Mouse (Mus musculus) testis, adult 2 months (tissue): ENCODE data around the gene Nr4a3. TPM values are rescaled to one million over a fixed set of nuclear protein-coding genes. Genes with fewer than 3 reads are reported as not detected.

Experiments
- H3K27ac ChIP-seq: fragments of 200-500 bp; 2 replicates; pipeline ENCODE4 v1.5.1; 2012; ENCODE audit warnings: low read depth, low read length; ENCODE audit not compliant: control insufficient read depth, insufficient read depth
- H3K27me3 ChIP-seq: fragments of 200-500 bp; 2 replicates; pipeline ENCODE4 v1.6.1; 2012; ENCODE audit warnings: mild to moderate bottlenecking, low read length, moderate library complexity; ENCODE audit not compliant: control insufficient read depth, insufficient read depth
- H3K36me3 ChIP-seq: fragments of 200-500 bp; 2 replicates; pipeline ENCODE4 v1.6.1; 2012; ENCODE audit warnings: mild to moderate bottlenecking, low read length; ENCODE audit not compliant: control insufficient read depth, insufficient read depth
- H3K4me1 ChIP-seq: fragments of 200-500 bp; 2 replicates; pipeline ENCODE4 v1.6.1; 2012; ENCODE audit warnings: low read length; ENCODE audit not compliant: control insufficient read depth, insufficient read depth
- H3K4me3 ChIP-seq: fragments of 200-500 bp; 2 replicates; pipeline ENCODE4 v1.5.1; 2012; ENCODE audit warnings: low read depth, mild to moderate bottlenecking, low read length, moderate library complexity, mixed read lengths; ENCODE audit not compliant: control insufficient read depth
- CTCF ChIP-seq: fragments of 200-500 bp; IDR thresholded peaks from 2 replicates; pipeline ENCODE4 v1.5.1; 2012; ENCODE audit warnings: low read depth, mild to moderate bottlenecking, inconsistent platforms, low read length, moderate library complexity; ENCODE audit not compliant: control insufficient read depth, insufficient read depth, insufficient replicate concordance
- POLR2A ChIP-seq: fragments of 200-500 bp; IDR thresholded peaks from 2 replicates; pipeline ENCODE4 v1.6.1; 2012; ENCODE audit warnings: low read depth, mild to moderate bottlenecking, inconsistent platforms, low read length, moderate library complexity; ENCODE audit not compliant: control insufficient read depth
- polyA plus RNA-seq: library from polyadenylated mRNA; depleted of rRNA; stranded (reverse); fragments of >200 nt; gene quantifications from 2 replicates; pipeline ENCODE4 v1.2.3, GENCODE M21; 2012; rRNA removed

Gene Nr4a3
- polyA plus RNA-seq, 1 experiment = 4.0 TPM

DNA sequence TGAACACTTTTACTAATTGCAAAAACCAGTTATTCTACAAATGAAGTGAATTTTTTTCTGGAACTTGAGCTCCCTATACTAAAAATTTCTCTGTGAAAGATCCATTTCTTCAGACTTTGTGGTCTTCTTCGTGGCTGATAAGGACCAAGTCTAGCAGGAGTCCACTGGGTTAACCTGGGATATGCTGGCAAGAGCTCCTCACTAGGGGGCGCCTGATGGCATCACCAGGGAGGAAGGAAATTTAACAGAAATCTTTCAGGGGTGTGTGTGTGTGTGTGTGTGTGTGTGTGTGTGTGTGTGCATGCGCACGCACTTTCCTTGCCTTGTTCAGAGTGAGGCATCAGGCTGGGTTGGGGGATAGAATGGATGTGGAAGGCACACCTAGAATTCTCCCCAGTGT is 71.2 kb downstream of the Nr4a3 start:
- TF ChIP-seq POLR2A (no peak), CTCF (no peak)
- Histone ChIP-seq H3K27me3 (no peaks in the 10 kb centered on the region), H3K4me3 (no peak overlapping the region), H3K27ac (no peak overlapping the region), H3K36me3 (no peaks in the 10 kb centered on the region), H3K4me1 (no peaks in the 10 kb centered on the region)

DNA sequence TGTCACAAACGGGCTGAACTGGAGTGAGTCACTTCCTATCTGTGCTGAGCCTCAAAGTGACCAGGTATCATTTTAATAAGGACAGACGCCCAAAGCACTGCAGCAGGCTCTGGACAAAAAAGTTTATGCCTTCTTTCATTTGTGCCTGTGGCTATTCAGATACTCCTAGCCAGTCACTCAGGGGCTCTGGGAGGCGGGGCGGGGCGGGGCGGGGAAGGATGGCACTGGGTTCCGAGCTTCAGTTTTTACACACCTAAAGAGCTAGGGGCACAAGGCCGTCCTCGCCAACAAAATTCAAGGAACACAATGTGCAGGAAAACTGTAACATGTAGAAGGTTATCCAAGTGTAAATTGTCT is 79.4 kb downstream of the Nr4a3 start:
- Histone ChIP-seq H3K27me3 (no peaks in the 10 kb centered on the region), H3K27ac (no peak overlapping the region), H3K4me1 (no peaks in the 10 kb centered on the region), H3K4me3 (peak overlapping the region; percentile 57; the same call in 1 of the 2 replicates), H3K36me3 (no peaks in the 10 kb centered on the region)
- no peak for TF ChIP-seq POLR2A
- no peak for TF ChIP-seq CTCF

DNA sequence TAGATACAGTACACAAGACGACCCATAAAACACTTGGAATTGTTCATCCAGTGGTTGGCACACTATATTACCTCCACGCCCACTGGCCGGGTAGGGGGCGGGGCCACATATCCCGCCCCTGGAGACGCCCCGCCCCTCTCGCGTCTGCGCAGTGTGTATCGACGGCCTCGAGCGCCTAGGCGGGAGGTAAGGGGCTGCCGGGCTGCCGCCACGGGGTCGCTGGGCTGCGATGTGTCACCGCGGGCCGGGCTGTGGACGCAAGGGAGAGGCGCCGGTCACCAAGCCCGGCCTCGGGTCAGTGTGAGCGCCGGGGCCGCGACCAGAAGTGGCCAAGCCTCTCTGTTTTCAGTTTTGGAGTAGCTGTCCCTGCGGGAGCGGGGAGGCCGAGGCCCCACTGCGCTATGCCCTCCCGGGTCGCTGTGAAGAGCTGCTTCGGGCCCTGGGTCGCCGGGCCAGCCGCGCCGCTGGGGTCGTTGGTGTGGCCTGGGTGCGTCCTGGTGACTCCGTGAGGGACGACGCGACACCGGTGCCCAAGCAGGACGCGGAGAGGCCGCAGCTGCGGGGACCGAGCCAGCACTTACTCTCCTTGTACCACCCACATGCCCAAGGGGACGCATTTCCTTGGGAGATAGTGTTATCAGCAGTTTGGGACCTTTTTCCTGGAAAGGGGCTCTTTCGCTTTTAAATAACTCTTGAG is 80.0 kb downstream of the Nr4a3 start, which contains the start of gene Stx17:
Stx17 (plus strand) TSS at position 143 of the 697 bp plus-strand sequence.
- no peaks in the 10 kb centered on the region for H3K27me3 ChIP-seq
- no peaks in the 10 kb centered on the region for H3K36me3 ChIP-seq
- H3K4me1 ChIP-seq = no peaks in the 10 kb centered on the region
- peak within 1 kb of the TSS; percentile 52 for H3K27ac ChIP-seq
- H3K4me3 ChIP-seq = peak within 1 kb of the TSS; percentile 85
- TF ChIP-seq POLR2A (peak; percentile 93), CTCF (no peak)

DNA sequence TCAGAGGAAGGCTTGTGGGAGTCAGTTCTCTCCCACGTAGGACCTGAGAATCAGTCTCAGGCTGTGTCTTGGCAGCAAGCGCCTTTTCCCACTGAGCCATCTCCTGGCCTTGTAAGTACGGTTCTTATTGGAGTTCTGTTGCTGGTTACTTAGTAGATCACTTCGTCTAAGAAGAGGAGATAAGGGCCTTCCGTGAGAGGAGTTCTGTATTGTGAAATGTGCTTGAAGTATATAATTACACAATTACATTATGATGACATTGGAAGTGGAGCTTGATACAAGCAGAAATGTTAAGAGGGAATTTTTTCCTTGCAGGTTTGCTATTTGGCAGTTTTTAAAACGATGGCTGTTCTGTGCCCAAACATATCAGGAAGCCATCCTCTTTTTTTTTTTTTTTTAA is 85.4 kb downstream of the Nr4a3 start:
- no peak overlapping the region for H3K27ac ChIP-seq
- no peak overlapping the region for H3K4me3 ChIP-seq
- no peaks in the 10 kb centered on the region; the same call in 1 of the 2 replicates for H3K36me3 ChIP-seq
- TF ChIP-seq POLR2A = no peak
- no peak for TF ChIP-seq CTCF
- H3K4me1 ChIP-seq = no peaks in the 10 kb centered on the region
- no peaks in the 10 kb centered on the region for H3K27me3 ChIP-seq

DNA sequence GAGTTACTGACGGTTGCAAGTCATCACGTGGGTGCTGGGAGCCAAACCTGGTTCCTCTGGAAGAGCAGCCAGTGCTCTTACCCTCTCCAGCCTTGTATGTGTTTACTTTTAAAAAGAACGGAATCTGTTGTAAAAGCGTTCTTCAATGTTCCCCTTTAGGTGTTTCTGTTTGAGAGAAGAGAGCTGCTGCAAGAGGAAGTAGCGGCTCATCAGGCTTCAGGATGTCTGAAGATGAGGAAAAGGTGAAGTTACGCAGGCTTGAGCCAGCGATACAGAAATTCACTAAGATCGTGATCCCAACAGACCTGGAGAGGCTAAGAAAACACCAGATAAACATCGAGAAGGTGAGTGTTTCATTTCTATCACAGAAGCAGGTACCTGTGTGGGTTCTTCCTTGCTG is 86.7 kb downstream of the Nr4a3 start:
- no peak for TF ChIP-seq CTCF
- no peak for TF ChIP-seq POLR2A
- no peaks in the 10 kb centered on the region for H3K27me3 ChIP-seq
- no peak overlapping the region for H3K27ac ChIP-seq
- no peaks in the 10 kb centered on the region; the same call in 1 of the 2 replicates for H3K36me3 ChIP-seq
- no peak overlapping the region for H3K4me3 ChIP-seq
- no peaks in the 10 kb centered on the region for H3K4me1 ChIP-seq

DNA sequence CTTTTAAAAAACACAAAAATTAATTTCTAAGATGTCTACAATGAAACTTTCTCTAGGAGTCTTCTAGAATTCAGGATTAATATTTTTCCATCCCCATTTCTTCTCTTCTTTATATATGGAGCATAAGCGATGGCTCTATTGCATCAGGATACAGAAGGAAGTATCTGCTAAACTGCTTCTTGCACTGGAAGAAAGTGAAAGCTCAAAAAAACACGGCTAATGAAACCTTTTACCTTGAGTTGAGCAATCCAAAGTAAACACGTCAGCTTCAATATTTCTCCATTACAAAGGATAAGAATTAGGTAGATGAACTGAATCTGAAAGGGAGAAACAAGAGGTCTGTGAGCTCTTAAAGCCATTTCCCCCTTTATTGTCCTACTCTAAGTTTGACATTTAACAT is 87.8 kb downstream of the Nr4a3 start:
- no peaks in the 10 kb centered on the region; the same call in 1 of the 2 replicates for H3K36me3 ChIP-seq
- TF ChIP-seq CTCF (no peak), POLR2A (no peak)
- H3K4me1 ChIP-seq = no peaks in the 10 kb centered on the region
- H3K27me3 ChIP-seq = no peaks in the 10 kb centered on the region
- no peak overlapping the region for H3K27ac ChIP-seq
- no peak overlapping the region for H3K4me3 ChIP-seq

Other genes with a start within 250 kb of the Nr4a3 start
- gene Stx17, start 79.8 kb downstream of the Nr4a3 start, polyA plus RNA-seq = 24.1 and 27.8 TPM in 2 replicates
- 14.8 and 15.3 TPM in 2 replicates for gene Erp44, start 234.4 kb downstream of the Nr4a3 start, polyA plus RNA-seq
- gene Invs, start 234.6 kb downstream of the Nr4a3 start, polyA plus RNA-seq = 2.3 and 2.6 TPM in 2 replicates